Mouse (Mus musculus): ENCODE data around the gene Zfp94.
"Not testable (repeated sequence)": the region's sequence is repeated elsewhere in the genome, so short reads cannot be mapped to it uniquely, and the experiment has no call there.

Gene Zfp94

GRCm38 (mm10) chr7:24278771-24279170 is 37.7 kb downstream of the Zfp94 start:
- not testable (repeated sequence) for DNase-seq (ENCODE audit: low spot score in 2 of 2)

DNA sequence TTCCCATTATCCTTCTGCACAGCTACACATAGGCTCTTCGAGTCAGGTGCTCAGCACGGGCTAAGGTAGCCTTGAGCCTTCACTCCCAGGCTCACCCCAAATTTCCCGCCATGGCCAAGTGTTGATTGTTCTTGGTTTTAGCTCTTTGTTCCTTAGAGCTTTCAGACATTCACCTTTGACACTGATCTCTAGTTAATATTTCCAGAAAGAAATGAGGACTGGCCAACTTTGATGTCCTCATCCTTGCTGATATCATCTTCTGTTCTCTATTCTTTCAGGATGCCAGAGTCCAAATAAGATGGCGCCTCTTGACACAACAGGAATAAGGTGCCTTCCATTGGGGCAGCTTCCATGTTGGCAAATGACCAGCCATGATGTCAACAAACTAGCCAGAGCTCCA is 42.0 kb downstream of the Zfp94 start:
- no peak for DNase-seq (ENCODE audit: low spot score in 2 of 2)

DNA sequence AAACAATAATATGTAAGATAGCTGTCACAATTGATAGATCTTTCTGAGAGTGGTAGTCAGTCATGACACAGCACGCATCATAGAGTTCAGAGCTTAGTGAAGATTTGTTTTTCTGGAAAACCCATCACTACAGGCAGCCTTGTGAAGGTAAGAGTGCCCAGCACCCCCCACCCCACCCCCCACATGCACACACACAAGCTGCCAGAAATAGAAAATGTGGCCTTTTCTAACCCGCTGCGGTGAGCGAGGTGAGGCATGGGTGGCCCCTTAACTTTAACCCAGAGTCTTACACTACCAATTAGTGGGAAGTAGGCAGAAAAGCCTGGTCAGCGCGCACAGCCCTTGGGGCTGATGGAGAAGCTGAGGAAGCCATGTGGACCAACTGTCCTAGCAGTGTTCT is 45.3 kb downstream of the Zfp94 start:
- DNase-seq (ENCODE audit: low spot score in 2 of 2) = no peak

GRCm38 (mm10) chr7:24270288-24270672 is 46.2 kb downstream of the Zfp94 start, which contains the start of gene Zfp93:
Gene Zfp93, plus strand, starts transcription at chr7:24270420.
- DNase-seq (ENCODE audit: low spot score in 2 of 2) = peak; percentile 42 to 44

DNA sequence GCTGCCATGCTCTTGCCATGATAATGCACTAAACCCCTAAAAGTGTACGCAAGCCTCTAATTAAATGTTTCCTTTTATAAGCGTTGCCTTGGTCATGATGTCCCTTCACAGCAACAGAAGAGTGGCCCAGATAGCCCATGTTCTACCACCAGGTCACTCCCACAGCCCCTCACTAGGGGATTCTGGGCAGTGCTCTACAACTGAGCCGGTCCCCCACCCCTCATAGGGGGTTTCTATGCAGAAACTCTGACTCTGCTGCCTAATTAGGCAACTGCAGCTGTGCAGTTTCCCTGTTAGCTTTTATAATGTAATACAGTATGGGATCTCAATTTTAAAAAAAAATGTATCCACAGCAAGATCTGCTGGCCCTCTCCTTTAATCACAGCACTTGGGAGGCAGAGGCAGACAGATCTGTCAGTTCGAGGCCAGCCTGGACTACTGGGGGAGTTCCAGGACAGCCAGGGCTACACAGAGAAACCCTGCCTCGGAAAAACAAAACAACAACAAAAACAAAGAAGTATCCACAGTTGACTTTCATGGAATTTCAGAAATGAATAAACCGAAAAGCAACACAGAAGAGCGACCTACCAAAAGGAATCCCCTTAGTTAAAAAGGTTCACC is 46.7 kb downstream of the Zfp94 start:
- no peak for DNase-seq (ENCODE audit: low spot score in 2 of 2)

DNA sequence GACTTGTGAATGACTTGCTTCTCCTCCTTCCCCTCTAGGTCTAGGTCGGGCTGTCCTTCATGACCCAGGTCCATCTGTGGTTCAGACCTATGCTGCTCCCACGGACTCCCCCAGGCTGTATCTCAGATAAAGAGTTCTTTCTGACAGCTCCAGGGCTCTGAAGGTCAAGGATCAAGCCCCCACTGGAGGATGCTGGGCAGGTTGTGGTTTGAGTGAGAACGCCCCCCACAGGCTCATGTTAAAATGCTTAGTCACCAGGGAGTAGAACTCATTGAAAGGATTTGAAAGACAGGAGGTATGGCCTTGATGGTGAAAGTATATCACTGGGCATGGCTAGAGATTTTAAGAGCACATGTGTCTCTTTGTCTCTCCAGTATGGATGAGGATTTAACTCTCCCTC is 47.2 kb downstream of the Zfp94 start:
- DNase-seq (ENCODE audit: low spot score in 2 of 2) = no peak

DNA sequence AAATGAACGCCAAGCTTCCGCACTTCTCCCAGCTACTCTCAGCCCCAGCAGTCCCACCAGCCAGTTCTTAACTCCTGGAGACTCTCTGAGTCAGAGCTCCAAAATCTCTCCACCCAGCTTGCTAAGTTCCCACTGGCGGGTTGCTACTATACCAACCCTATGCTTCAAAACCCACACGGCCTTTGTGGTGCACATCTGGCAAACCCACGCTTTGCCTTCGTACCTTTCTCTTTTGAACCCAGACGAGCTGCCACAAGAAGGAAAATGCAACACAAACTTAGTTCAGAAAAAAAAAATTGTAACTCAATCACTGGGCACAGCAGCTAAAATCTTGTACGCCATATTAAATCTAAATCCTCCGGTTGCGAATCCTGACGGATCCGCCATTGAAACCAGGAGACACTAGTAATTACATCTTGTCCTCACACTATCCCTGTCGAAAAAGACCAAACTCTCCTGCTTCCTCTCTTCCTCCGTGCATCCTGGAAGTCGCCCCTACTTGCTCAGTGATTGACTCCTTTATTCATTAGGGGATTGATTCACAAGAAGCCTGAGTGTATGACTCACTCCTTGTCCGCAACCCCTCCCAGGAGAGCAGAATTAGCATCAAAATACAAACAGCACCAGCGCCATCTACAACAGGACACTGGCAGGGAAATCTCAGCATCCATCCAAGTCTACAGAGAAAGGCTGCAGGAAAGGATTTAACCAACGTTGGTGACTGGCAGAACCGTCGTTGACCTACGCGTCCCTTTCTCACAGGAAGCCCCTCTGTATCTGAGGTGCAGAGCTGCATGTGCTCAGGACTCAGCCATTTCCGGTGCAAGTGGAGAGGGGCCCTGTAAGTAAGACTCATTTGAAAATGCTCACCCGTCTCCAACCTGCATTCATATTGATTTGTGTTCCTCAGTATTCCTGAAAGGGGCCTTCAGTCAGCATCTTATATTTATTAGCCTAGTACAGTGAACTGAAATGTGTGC is 48.0 kb downstream of the Zfp94 start:
- DNase-seq (ENCODE audit: low spot score in 2 of 2) = no peak

- no peak for DNase-seq (ENCODE audit: low spot score in 2 of 2)
These were observed 56.5 kb downstream of the Zfp94 start for GRCm38 (mm10) chr7:24260000-24260312.

DNA sequence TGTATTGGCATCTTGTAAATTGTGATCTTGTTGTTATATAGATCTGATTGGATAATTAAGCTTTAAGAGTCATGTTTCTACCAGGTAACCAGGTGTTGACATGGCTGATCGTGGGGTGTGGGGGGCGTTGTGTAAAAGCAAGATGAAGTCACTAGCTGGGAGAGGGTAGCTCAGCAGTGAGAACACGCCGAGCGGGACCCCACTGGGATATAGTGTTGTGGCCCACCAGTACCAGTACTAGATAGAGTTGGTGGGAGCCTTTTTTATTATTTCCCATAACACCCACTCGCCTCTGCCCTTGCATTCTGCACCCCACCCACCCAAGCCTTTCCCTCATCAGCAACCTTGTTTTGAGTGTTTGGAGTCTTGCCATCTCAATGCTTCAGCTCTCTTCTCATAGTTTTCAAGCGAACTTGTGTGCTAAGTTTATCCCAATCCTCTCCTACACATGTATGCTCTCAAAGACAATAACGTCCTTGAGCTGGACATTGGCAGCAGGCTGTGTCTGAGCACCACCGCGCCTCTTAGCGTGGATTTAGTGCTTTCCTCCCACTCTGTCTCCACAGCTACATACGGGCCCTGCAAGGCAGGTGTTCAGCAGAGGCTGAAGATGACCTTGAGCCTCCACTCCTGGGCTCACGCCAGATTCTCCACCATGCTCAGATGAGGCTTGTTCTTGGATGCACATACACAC is 57.0 kb downstream of the Zfp94 start:
- no peak for DNase-seq (ENCODE audit: low spot score in 2 of 2)

DNA sequence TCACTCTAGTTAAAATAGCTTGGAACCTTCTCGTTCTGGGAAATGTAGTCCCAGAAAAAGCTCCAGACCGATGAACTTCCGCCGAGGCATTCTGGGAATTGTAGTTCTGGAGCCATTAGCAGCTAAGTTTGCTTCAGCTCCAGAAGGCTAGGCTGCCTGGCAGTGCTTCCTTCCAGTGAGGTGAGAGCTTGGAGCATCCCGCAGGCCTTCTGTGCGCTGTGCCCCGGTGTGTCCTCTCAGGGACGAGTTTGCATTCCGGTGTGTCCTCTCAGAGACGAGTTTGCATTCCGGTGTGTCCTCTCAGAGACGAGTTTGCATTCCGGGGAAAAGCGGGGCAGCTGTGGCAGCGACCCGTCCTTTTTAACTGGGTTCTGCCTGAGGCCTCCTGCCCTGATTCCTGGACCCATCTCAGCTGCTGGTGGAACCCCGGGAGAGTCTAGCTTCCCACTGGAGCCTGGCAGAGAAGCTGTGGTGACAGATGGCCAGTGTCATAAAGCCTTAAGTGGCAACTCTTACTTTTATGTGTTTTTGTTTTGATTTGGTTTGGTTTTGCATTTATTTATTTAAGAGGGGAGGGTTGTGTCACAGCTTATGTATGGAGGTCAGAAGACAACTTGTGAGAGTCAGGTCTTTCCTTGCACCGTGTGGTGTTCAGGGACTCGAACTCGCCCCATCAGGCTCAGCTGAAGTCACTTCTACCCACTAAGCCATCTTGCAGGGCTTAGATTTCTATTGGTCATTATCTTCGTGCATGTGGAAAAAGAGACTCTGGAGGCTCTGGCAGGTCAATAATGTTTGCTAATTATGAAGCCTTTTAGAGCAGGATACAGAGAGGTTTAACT is 61.6 kb downstream of the Zfp94 start, which contains the start of gene Zfp108:
Zfp108 (plus strand) TSS at position 162 of the 842 bp plus-strand sequence.
- DNase-seq (ENCODE audit: low spot score in 2 of 2) = peak; percentile 7 to 17

DNA sequence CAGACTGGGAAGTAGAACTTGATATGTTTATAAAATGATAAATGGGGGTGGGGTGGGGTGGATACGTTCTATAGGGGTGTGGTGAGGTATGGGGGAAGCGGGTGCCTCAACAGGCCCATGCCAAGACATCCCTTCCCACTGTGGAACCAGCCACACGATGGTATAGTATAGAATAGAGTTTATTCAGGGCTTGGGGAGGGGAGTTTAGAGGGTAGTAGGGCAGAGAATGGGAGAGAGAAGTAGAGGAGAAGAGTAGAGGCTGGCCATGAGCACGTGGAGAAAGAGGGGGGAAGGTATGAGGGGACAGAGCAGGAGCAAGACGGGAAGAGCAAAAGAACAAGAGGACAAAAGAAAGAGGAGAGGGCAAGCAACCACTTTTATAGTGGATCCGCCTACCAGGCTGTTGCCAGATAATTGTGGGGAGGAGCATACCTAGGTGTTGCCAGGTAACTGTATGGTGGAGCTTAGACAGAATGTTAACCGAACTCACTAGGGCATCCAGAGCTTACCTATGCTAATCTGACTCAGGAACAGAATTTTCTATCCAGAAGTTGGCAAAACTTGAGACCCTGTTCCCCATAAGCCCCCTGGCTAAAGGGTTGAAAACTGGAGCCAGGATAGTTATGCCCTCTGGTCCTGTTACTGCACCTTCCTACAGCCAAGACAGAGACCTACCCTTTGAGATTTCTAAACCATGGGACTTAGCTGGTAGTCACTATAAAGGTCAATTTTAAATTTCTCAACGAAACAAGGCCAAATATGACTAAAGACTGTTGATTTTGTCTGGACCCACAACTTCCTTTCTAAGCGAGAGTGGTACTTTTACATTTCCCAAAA is 62.5 kb downstream of the Zfp94 start:
- no peak for DNase-seq (ENCODE audit: low spot score in 2 of 2)

All from natural killer cell, adult 2 months (primary cell).